Mouse (Mus musculus) G1E (cell line): ENCODE results near the gene Fam104a.

Experiments used
- CTCF ChIP-seq: IDR thresholded peaks from 2 replicates; pipeline ENCODE4 v1.5.1; 2012; ENCODE audit warnings: low read depth, low read length, inconsistent platforms, mixed read lengths
- TAL1 ChIP-seq: conservative IDR thresholded peaks from 2 replicates; pipeline ENCODE4 v1.6.1; 2012; ENCODE audit warnings: low read depth, low read length, inconsistent platforms, mixed read lengths

DNA sequence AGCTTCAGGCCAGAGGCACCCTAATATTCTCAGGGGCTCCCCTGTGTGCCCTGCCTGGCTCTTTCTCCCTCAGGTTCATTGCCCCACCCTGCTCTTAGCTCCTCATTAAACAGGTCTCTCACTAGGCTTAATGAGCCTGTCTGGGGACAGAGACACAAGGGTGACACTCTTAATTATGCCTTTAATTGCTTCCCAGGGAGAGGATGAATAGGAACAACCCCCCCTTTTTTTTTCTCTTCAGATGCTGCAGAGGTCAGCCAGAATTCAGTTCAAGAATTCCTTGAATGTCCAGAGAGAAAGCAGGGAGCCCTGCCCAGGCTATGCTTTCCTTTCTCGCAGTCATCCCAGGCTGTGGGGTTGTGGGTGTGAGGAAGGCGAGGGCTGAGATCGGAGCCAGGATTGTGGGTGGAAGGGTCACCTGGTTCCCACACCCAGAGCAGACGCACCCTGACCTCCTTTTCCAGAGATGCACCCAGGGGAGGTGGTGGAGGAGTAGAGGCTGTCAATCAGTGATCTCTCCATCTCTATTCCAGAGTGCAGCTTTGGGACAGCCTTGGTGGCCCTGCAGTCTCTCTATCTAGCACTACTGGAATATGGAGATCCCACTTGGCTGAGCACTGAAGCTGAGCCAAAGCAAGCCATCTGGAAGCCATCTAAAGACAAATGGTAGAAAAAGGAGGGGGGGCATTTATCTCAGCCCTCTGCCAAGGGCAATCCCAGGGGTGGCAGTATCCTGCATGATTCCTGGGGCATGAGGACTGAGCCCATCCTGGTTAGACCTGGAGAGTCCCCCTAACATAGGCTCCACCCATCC is 41.5 kb upstream of the Fam104a start:
- TF ChIP-seq CTCF (no peak), TAL1 (no peak)
